Mouse (Mus musculus): ENCODE data around the gene Tbc1d8. TPM values are rescaled to one million over a fixed set of nuclear protein-coding genes. Genes with fewer than 3 reads are reported as not detected.

Tbc1d8 gene
- total RNA-seq, 4 experiments from 2014 or later, result 7.6 to 11.6 (median 9.3) TPM

GRCm38 (mm10) chr1:39396347-39396746, 82.2 kb downstream of the Tbc1d8 start:
- no peak for DNase-seq (ENCODE audit: low spot score in 2 of 2)

DNA sequence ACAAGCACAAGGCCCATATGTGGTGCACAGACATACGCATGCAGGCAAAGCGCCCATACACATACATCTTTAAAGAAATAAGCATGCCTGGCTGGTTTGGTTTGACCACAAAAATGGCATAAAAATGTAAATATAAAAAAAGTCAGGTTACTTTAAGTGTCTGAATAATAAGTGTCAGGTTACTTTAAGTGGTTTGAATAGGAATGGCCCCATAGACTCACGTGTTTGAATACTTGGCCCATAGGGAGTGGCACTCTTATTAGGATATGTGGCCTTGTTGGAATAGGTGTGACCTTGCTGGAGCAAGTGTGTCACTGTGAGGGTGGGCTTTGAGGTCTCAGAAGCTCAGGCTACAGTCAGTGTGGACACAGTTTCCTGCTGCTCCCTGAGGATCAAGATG, 83.9 kb downstream of the Tbc1d8 start:
- no peak for DNase-seq (ENCODE audit: low spot score in 2 of 2)

GRCm38 (mm10) chr1:39394096-39394495, 84.5 kb downstream of the Tbc1d8 start:
- DNase-seq (ENCODE audit: low spot score in 2 of 2), result peak; percentile 35 to 36

DNA sequence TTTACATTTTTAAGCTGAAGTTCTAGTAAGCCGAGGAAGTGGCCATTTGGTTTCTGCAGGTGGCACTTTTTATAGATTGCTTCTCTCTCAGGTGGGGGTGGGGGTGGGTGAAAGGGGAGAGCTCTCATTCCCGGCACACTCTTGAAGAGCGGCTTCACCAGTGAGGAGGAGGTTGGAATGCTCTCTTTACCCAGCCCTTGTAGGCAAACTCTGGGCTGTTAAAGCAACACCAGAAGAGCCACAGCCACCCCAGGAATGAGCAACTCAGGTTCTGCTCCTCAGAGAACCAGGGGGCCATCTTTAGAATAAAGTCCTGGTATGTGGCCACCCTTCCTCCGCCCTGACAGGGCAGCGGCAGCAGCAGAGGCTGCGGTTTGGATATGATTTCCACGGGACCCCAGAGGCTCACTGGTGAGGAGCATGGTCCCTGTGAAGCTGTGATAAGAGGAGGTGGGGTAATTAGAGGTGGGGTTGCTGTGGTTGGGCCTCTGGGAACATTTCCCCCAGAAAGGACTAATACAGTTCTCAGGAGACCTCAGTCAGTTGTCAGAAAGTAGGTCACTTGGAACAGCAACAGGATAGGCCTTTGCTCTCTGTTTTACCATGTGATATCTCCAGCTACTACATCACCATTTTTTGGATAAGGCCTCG, 85.2 kb downstream of the Tbc1d8 start:
- no peak for DNase-seq (ENCODE audit: low spot score in 2 of 2)

DNA sequence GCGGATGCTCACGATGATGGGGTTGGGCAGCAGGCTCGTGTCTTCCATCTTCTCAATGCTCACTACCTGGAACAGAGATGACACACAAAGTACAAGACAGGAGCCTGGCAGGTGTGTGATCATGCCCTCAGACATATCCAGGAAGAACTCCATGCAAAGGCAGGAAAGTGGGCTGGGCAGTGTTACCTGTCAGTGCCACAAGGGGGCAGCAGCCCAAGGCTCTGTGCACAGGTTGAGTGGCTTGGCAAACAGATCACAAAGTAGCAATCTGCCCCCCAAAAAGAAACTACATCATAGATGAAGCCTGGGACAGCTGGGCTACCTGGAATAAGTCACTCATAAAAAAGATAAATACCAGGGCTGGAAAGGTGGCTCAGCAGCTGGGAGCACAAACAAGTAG, 86.4 kb downstream of the Tbc1d8 start:
- DNase-seq (ENCODE audit: low spot score in 2 of 2), result peak; percentile 58 to 69

GRCm38 (mm10) chr1:39391652-39392051, 86.9 kb downstream of the Tbc1d8 start:
- DNase-seq (ENCODE audit: low spot score in 2 of 2), result no peak

- no peak for DNase-seq (ENCODE audit: low spot score in 2 of 2)
These were observed 89.2 kb downstream of the Tbc1d8 start for GRCm38 (mm10) chr1:39389338-39389737.

GRCm38 (mm10) chr1:39388163-39388562, 90.4 kb downstream of the Tbc1d8 start:
- no peak for DNase-seq (ENCODE audit: low spot score in 2 of 2)

DNA sequence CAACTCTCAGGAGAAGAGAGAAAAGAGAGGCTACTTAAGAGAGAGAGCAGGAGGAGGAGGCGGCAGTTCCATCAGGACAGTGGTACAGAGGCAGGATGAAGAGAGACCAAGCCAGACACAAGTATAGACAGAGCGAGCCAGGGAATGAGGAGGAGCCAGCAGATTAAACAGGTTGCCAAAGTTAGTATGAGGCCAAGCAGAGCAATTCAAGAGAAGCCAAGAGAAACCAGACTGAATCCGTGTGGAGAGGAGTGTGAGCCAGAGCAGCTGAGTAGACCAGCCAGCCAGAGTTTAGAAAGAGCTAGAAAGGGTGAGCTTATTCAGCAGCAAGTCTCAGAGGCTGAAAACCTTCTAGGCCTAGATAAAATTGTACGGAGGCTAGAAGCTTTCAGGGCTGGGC, 91.1 kb downstream of the Tbc1d8 start:
- DNase-seq (ENCODE audit: low spot score in 2 of 2), result peak; percentile 24 to 38

DNA sequence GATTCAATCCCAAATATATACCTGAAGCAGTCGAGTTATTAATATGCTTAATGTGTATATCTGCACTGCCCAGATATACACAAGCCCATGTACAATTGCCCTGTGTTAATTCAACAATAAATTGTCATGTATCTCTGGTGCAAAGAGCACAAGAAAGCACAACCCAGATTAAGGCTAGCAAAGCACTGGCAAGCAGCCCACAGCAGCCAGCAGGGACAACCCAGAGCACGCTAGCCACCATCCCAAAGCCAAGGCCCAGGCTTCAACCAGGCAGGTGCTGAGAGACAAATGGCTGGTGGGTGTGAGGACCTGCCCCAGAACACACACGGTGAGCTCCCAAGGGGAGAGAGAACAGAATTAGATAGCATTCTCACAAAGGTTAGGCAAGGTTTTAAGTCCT, 92.1 kb downstream of the Tbc1d8 start:
- DNase-seq (ENCODE audit: low spot score in 2 of 2), result no peak

- DNase-seq (ENCODE audit: low spot score in 2 of 2), result no peak
These were observed 93.6 kb downstream of the Tbc1d8 start for GRCm38 (mm10) chr1:39384914-39385313.

- no peak for DNase-seq (ENCODE audit: low spot score in 2 of 2)
These were observed 97.5 kb downstream of the Tbc1d8 start for GRCm38 (mm10) chr1:39381017-39381416.

DNA sequence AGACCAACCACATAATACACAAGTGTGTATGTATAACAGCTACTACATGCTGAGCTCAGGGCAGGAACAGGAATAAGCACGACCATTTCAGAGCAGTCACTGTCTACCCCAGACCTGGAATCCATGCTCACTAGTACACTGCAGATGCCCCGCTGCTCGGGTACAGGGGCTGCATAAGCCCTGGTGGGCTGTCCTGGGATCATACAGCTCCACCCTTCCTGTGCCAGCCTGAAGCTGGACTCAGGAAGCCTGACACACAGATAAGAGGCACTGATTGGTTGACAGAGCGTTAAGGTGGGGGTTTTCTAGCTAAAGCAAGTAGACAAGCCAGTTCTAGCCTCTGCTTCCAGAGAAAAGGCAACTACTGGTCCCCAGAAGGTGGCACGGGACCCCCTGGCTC, 99.5 kb downstream of the Tbc1d8 start:
- no peak for DNase-seq (ENCODE audit: low spot score in 2 of 2)

GRCm38 (mm10) chr1:39378540-39378939, 100.0 kb downstream of the Tbc1d8 start:
- DNase-seq (ENCODE audit: low spot score in 2 of 2), result no peak

DNA sequence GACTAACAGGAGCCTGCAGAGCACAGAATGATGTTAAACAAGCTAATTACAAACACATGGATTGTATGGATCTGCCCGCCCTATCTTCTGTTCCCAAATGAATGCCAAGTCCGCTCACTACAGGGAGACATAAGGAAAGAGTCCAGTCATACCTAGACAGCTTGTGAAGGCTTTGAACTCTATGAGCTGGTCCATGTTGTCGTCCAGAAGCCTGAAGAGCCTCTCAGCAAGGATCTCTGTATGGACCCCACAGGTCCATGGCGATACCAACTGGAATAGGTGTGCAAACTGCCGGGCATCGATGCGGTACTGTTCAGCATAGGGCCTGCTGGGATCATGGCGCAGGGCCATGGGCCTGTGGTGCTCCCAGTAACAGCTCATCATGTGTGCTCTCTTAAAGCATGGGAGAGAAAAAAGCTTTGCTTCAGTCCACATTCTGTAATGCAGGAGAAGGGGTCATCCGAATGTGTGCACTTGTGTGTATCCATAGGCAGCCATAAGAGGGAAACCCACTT, 101.8 kb downstream of the Tbc1d8 start:
- no peak for DNase-seq (ENCODE audit: low spot score in 2 of 2)

DNA sequence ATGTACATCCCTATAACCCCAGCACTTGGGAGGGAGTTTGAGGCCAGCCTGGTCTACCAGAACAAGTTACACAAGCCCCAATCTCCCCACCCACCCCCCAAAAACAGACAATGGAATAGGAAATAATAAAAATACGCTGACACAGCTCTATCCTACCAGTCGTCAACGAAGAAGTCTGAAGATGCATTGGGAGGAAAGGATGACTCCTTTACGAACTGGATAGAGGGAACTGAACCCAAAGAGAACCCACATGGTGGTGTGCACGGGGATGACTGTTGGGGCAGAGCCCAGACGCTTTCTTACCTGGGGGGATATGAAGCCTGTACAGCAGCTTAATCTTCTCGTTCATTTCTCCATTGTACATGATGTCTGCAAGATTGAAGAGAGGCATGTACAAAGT, 102.4 kb downstream of the Tbc1d8 start:
- no peak for DNase-seq (ENCODE audit: low spot score in 2 of 2)

- DNase-seq (ENCODE audit: low spot score in 2 of 2), result no peak
These were observed 104.2 kb downstream of the Tbc1d8 start for GRCm38 (mm10) chr1:39374231-39374809.

GRCm38 (mm10) chr1:39373378-39373777, 105.2 kb downstream of the Tbc1d8 start:
- DNase-seq (ENCODE audit: low spot score in 2 of 2), result no peak

GRCm38 (mm10) chr1:39372220-39372843, 106.2 kb downstream of the Tbc1d8 start:
- DNase-seq (ENCODE audit: low spot score in 2 of 2), result no peak

GRCm38 (mm10) chr1:39370431-39370830, 108.1 kb downstream of the Tbc1d8 start:
- no peak for DNase-seq (ENCODE audit: low spot score in 2 of 2)

DNA sequence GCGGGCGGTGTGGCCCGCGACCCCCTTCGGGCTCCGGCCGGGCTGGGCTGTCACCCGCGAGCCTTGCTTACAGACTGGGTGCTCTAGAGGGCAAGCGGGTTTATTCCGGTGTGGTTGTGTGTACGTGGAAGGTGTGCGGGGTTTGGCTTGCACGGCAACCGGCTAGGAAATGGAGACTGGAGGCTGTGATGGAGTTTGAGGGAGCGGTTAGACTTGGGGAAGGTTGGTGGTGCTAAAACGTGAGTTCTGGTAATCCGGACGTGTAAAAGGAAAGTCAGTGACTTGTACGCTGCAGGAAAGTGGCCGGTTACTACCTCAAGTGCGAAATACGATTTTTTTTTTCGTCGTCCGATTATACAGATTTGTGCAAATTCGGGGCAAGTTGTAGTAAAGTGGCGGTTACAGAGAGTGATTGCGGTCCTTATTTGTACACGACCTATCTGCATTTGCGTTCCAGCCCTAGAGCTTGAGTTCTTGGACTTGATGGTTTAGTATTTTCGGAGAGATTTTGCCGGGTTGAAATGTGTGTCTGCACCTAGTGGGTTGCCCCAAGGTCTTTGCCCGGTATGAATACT, 110.2 kb downstream of the Tbc1d8 start:
- no peak for DNase-seq (ENCODE audit: low spot score in 2 of 2)

DNA sequence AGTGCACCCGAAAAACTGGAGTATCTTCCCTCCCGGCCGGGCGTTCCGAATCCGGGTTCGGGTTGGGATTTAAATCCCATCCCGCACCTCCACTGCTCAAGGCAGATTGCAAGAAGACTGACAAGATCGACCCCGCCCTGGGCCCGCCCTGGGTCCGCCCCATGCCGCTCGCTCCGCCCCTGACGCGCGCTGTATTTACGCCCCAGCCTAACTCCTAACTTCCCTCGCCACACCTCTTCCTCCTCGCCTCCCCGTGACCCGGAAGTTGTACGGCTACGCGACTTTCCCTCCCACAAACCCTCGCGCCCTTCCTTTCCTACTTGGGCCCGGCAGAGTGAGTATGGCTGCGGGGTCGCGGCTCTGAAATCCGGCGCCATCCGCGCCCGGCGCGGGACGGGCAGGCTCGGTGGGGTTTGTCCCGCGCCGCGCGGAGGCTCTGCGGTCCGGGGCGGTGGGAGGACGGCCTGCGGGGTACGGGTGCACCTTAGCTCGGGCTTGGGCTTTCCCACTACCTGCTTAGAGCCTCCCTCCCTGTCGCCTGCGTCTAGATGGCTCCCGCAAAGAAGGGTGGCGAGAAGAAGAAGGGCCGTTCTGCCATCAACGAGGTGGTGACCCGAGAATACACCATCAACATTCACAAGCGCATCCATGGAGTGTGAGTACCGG, 110.8 kb downstream of the Tbc1d8 start, which contains the start of gene Rpl31:
TSS of gene Rpl31 (plus strand) at position 242 of the 666 bp plus-strand sequence.
- peak; percentile 98 to 99 for DNase-seq (ENCODE audit: low spot score in 2 of 2)
